ENCODE assay signal across 26 mouse cellular contexts in genomic region chr4:132501639-132502038, GRCm38 (mm10).
"Had no signal": no experiment of that assay in that cellular context is flagged by ENCODE, and none has a peak within 500 bp of the region (broad histone marks: within the 10 kb centered on the region; RNA-seq: fewer than 3 reads in every experiment).

No protein-coding gene starts in this region.

- H3K27ac ChIP-seq: embryonic facial prominence, embryonic 10.5 days; embryonic facial prominence, embryonic 12.5 days; embryonic facial prominence, embryonic 13.5 days; embryonic facial prominence, embryonic 15.5 days; forebrain, embryonic 10.5 days; forebrain, embryonic 12.5 days; forebrain, embryonic 13.5 days; forebrain, embryonic 15.5 days; gastrocnemius, adult 2 months; heart, adult 2 months had no signal

- H3K4me3 ChIP-seq: embryonic facial prominence, embryonic 10.5 days; embryonic facial prominence, embryonic 12.5 days; embryonic facial prominence, embryonic 13.5 days; embryonic facial prominence, embryonic 15.5 days; erythroblast, embryonic 14.5 days; forebrain, embryonic 10.5 days; forebrain, embryonic 12.5 days; forebrain, embryonic 13.5 days; forebrain, embryonic 15.5 days; gastrocnemius, adult 2 months; heart, adult 2 months had no signal

- H3K27me3 ChIP-seq: embryonic facial prominence, embryonic 12.5 days; embryonic facial prominence, embryonic 13.5 days; embryonic facial prominence, embryonic 15.5 days; forebrain, embryonic 12.5 days; forebrain, embryonic 13.5 days; forebrain, embryonic 15.5 days had no signal

- DNase-seq: cerebellum, adult 9-11 months; cerebellum, postnatal 10 days; cerebellum, postnatal 14 days; cerebellum, postnatal 25 days; cerebellum, postnatal 36 days; embryo, embryonic 11 days; forebrain, postnatal 0 days; gastrocnemius, adult 2 months; gastrocnemius, postnatal 10 days; gastrocnemius, postnatal 14 days; gastrocnemius, postnatal 25 days; gastrocnemius, postnatal 36 days; heart, adult 11 months; heart, adult 18-20 months; heart, adult 2 months had no signal

- H3K4me1 ChIP-seq: embryonic facial prominence, embryonic 12.5 days; embryonic facial prominence, embryonic 13.5 days; embryonic facial prominence, embryonic 15.5 days; forebrain, embryonic 12.5 days; forebrain, embryonic 13.5 days; forebrain, embryonic 15.5 days had no signal

- H3K9ac ChIP-seq: embryonic facial prominence, embryonic 12.5 days; embryonic facial prominence, embryonic 13.5 days; embryonic facial prominence, embryonic 15.5 days; forebrain, embryonic 12.5 days; forebrain, embryonic 13.5 days; forebrain, embryonic 15.5 days; forebrain, postnatal 0 days had no signal

- H3K9me3 ChIP-seq: embryonic facial prominence, embryonic 10.5 days; embryonic facial prominence, embryonic 12.5 days; embryonic facial prominence, embryonic 13.5 days; embryonic facial prominence, embryonic 15.5 days; forebrain, embryonic 10.5 days; forebrain, embryonic 12.5 days; forebrain, embryonic 13.5 days; forebrain, embryonic 15.5 days had no signal

- ATAC-seq: forebrain, embryonic 13.5 days; forebrain, embryonic 14.5 days; forebrain, embryonic 15.5 days; forebrain, embryonic 16.5 days; forebrain, postnatal 0 days had no signal

- H3K36me3 ChIP-seq: forebrain, embryonic 15.5 days had no signal
